Mouse (Mus musculus) forebrain, embryonic 15.5 days (tissue): ENCODE data around the gene Slc1a6. TPM values are rescaled to one million over a fixed set of nuclear protein-coding genes. Genes with fewer than 3 reads are reported as not detected.

Experiments
- ATAC-seq: fragments of 200-750 bp; cut with Nextera tagmentation; replicated peaks from 2 replicates; pipeline ENCODE4 v1.8.0; 2017; ENCODE audit warnings: mild to moderate bottlenecking, moderate TSS enrichment, moderate library complexity
- H3K27ac ChIP-seq: fragments of 300-500 bp; sonication (generic); replicated peaks from 2 replicates; pipeline ENCODE4 v1.5.1; 2015; ENCODE audit warnings: mild to moderate bottlenecking, inconsistent platforms
- H3K27me3 ChIP-seq: fragments of 300-500 bp; sonication (generic); 2 replicates; pipeline ENCODE4 v1.6.1; 2015; ENCODE audit warnings: inconsistent platforms
- H3K36me3 ChIP-seq: fragments of 300-500 bp; sonication (generic); 2 replicates; pipeline ENCODE4 v1.6.1; 2015; ENCODE audit warnings: mild to moderate bottlenecking, inconsistent platforms
- H3K4me1 ChIP-seq: fragments of 300-500 bp; sonication (generic); 2 replicates; pipeline ENCODE4 v1.6.1; 2015; ENCODE audit warnings: inconsistent platforms
- H3K4me2 ChIP-seq: fragments of 300-500 bp; sonication (generic); replicated peaks from 2 replicates; pipeline ENCODE4 v1.6.1; 2015; ENCODE audit warnings: mild to moderate bottlenecking, inconsistent platforms
- H3K4me3 ChIP-seq: fragments of 300-500 bp; sonication (generic); 2 replicates; pipeline ENCODE4 v1.5.1; 2015; ENCODE audit warnings: mild to moderate bottlenecking, inconsistent platforms
- H3K9ac ChIP-seq: fragments of 300-500 bp; sonication (generic); replicated peaks from 2 replicates; pipeline ENCODE4 v1.6.1; 2015; ENCODE audit warnings: mild to moderate bottlenecking, inconsistent platforms
- H3K9me3 ChIP-seq: fragments of 300-500 bp; sonication (generic); 2 replicates; pipeline ENCODE4 v1.6.1; 2016; ENCODE audit warnings: inconsistent platforms
- WGBS: fragments of 180-500 bp; shearing (Covaris S2); methylation state at CpG from one replicate; pipeline ENCODE4 v1.1.7; 2015; ENCODE audit warnings: mixed read lengths; 5-methylcytosine and 5-hydroxymethylcytosine counted together
- polyA plus RNA-seq: library from polyadenylated mRNA; unstranded; fragments of >200 nt; fragmentation: Nextera tagmentation; extraction: Ambion mirVana; gene quantifications from 2 replicates; pipeline ENCODE4 v1.2.1, GENCODE M21; 2015

The Slc1a6 gene
- polyA plus RNA-seq, result 4.4 and 4.8 TPM in 2 replicates

DNA sequence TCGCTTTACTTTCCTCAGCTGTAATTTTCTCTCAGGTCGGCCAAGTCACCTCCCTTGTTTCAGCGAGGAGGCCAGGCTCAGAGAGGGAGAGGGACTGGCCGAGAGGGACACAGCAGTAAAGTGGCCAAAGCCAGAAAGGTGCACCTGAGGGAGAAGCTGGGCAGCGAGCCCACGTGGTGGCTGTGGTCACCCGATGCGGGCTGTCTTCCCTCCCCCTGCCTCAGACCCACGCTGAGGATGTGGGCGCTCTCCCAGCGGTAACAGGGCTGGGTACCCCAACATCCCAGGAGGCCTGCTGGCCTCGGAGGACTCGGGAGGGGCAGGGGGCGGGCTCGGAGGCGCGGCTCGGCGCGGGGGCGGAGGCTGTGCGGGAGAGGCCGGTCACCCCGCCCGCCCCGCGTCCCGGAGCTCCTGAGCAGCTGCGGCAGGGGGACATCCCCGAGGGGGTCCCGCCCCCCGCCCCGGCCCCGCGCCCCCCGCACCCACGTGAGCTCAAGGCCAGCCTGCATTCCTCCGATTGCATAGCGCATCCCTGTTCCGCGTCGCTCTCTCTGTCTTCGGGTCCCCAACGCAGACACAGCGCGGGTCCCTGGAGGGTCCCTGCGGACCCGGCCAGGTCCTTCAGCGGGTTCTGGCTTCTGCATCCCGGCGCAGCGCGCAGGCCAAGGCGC, at the start of gene Slc1a6:
Gene Slc1a6, plus strand, starts transcription at position 516 of the 671 bp plus-strand sequence.
- peak within 1 kb of the TSS; percentile 55 for H3K4me3 ChIP-seq
- H3K4me2 ChIP-seq, result peak within 1 kb of the TSS; percentile 95
- no peaks in the 10 kb centered on the region for H3K9me3 ChIP-seq
- H3K27me3 ChIP-seq, result no peaks in the 10 kb centered on the region
- peak; percentile 90 for ATAC-seq
- under 1% methylated on average over 49 of the region's 54 CpGs for WGBS
- no peak within 1 kb of the TSS for H3K27ac ChIP-seq
- H3K4me1 ChIP-seq, result peaks cover 12% of the 10 kb centered on the region
- peak within 1 kb of the TSS; percentile 60 for H3K9ac ChIP-seq
- no peaks in the 10 kb centered on the region for H3K36me3 ChIP-seq

DNA sequence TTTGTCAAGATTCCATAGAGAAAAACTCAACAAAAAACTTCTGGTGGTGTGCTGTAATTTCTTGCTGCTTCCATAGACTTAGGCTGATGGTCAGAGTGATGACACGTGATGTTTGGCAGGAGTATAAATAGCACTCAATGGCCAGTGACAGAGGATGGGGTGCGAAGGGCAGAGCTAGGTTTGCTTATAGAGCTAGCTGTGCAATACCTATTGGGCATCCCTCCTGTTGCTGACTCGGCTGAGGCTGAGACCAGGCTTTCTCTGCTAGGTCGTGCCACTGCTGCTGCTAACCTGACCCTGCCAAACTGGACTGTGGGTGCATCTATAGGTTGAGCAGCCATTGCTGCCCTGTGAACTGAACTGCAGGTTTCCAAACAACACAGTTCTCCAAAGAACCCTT, 40.5 kb upstream of the Slc1a6 start:
- Histone ChIP-seq H3K9ac (no peak overlapping the region), H3K27me3 (no peaks in the 10 kb centered on the region), H3K4me1 (no peaks in the 10 kb centered on the region), H3K27ac (no peak overlapping the region), H3K9me3 (no peaks in the 10 kb centered on the region), H3K4me3 (no peak overlapping the region), H3K36me3 (no peaks in the 10 kb centered on the region), H3K4me2 (no peak overlapping the region)
- no peak for ATAC-seq
- WGBS, result 84% methylated on average over 4 of the region's 4 CpGs

DNA sequence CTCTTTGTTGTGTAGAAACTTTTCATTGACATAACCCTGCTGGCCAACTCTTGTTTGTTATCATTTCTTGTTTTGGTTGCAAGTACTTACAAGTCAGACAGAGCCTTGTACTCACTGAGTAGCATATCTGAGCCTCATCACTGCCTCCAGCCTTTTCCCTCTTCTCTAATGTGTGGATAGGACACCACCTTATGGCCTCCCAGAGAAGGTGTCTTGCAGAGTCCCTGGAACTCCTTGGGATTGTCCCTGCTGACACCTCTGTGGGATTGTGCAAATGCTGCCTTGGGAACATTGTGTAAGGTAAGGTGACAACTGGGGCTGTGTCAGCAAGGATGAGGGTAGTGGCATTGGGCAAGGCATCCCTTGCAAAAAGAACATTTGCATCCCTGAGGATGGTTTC, 36.6 kb upstream of the Slc1a6 start:
- H3K4me1 ChIP-seq, result peaks cover 9% of the 10 kb centered on the region; the same call in 1 of the 2 replicates
- no peak overlapping the region for H3K9ac ChIP-seq
- no peaks in the 10 kb centered on the region for H3K36me3 ChIP-seq
- no peaks in the 10 kb centered on the region for H3K27me3 ChIP-seq
- no peak overlapping the region for H3K4me2 ChIP-seq
- H3K9me3 ChIP-seq, result no peaks in the 10 kb centered on the region
- no peak overlapping the region for H3K27ac ChIP-seq
- no peak overlapping the region for H3K4me3 ChIP-seq
- ATAC-seq, result no peak

DNA sequence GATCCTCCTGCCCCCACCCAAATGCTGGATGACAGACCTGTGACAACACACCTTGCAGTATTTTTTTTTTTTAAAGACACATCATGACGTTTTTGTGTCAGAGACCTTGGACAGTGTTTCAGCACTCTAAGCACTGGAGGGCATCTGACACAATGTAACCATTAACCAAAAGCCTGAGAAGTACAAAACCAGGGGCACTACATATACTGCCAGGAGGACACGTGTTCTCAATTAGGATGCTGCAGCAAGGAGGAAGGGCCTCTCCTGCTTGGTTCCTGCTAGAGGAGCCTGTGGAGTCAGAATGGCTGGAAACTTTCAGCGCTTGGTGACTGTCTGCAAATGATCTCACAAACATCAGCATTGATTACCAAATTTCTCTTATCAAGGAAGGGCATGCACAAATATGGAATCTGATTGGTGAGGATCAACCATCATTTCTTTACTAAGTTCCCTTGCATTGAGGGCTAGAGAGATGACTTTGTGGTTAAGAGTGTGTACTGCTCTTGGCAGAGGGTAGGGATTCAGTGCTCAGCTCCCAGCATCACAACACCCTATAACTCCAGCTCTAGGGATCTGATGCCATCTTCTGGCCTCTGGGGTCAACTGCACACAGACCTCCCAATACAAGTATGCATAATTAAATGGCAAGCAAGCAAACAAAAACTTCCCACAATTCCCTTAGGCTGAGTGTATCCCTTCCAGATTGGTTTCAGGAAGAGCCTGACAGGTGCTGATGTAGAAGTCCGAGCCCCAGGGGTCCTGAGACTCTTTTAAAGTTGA, 34.7 kb upstream of the Slc1a6 start:
- H3K4me1 ChIP-seq, result peaks cover 9% of the 10 kb centered on the region; the same call in 1 of the 2 replicates
- no peaks in the 10 kb centered on the region for H3K36me3 ChIP-seq
- 63% methylated on average over 4 of the region's 4 CpGs for WGBS
- no peak overlapping the region for H3K4me3 ChIP-seq
- ATAC-seq, result no peak
- no peak overlapping the region for H3K4me2 ChIP-seq
- H3K9ac ChIP-seq, result no peak overlapping the region
- no peak overlapping the region for H3K27ac ChIP-seq
- no peaks in the 10 kb centered on the region for H3K27me3 ChIP-seq
- no peaks in the 10 kb centered on the region for H3K9me3 ChIP-seq

DNA sequence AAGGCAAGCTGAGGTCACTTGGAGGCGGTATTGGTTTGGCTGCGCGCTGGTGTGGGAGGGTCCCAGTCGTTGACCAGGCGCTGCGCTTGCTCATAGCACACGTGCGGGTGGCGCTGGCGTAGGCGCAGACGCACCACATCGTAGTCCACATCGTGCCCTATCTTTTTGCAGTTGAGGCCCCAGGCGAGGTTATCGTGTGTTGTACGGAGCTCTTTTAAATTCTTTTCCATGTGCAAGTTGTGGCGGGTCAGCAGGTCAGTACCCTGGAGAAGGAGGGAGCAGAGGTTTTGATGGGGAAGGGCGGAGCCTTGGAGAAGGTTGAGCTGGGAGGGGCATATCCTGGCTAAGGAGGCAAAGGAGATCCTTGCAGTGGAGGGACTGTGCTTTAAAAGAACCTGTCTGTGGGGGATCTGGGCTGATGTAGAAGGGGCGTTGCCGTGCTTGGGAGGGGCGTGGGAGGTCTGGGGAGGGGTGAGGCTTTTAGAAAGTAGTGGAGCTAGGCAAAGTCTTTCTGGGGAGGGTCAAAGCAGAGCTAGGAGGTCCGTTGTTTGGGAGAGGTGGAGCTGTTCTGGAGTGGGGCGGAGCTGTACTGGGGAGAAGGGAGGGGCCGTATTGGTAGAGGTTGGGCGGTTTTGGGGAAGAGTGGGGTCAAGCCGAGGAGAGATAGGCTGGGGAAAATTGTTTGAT, 33.1 kb upstream of the Slc1a6 start:
- Histone ChIP-seq H3K4me2 (peak overlapping the region; percentile 62), H3K36me3 (no peaks in the 10 kb centered on the region), H3K27me3 (no peaks in the 10 kb centered on the region), H3K4me1 (peaks cover 15% of the 10 kb centered on the region), H3K27ac (no peak overlapping the region), H3K9ac (peak overlapping the region; percentile 40), H3K4me3 (peak overlapping the region; percentile 42), H3K9me3 (no peaks in the 10 kb centered on the region)
- ATAC-seq, result peak; percentile 79
- WGBS, result 1% methylated on average over 27 of the region's 27 CpGs

DNA sequence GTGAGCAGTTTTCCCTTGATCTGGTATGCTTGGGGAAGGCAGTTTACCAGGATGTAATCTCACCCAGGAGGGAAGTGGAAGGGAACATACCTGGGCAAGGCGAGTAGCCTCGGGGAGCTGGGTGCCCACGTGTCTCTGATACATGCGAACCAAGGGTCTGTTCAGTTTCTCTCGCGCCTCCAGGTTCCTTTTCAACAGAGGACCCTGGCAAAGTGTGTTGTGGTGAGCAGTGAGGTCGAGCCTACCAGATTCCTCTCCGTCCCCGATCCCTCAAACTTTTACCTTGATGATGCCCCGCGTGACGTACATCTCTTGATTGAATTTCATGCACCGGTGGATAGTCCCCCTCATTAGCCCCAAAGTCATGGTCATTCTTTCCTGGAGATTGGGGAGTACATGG, 32.1 kb upstream of the Slc1a6 start:
- Histone ChIP-seq H3K4me2 (peak overlapping the region; percentile 62), H3K9me3 (no peaks in the 10 kb centered on the region), H3K4me3 (no peak overlapping the region), H3K27me3 (no peaks in the 10 kb centered on the region), H3K27ac (no peak overlapping the region), H3K9ac (no peak overlapping the region), H3K4me1 (peaks cover 20% of the 10 kb centered on the region), H3K36me3 (no peaks in the 10 kb centered on the region)
- no peak for ATAC-seq
- WGBS, result 80% methylated on average over 13 of the region's 13 CpGs

DNA sequence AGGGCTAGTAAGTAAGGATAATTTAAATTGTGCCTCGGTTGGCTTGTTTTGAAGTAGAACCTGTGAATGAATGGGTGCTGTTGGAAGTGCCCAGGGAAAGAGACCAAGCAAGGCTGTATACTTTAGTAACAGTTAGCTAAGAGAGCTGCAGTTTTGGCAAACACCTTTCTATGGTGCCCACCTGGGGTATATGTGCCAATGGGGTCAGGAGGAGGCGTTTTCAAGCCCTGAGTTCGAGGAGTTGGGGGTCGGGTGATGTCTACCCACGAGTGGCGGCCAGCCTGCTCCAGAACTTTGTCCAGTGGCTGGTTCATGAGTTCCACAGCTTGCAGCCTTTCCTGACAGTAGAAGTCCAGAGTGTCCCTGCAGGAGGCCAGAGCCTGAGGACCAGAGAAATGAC, 31.4 kb upstream of the Slc1a6 start:
- Histone ChIP-seq H3K36me3 (no peaks in the 10 kb centered on the region), H3K9ac (no peak overlapping the region), H3K4me2 (no peak overlapping the region), H3K9me3 (no peaks in the 10 kb centered on the region), H3K27me3 (no peaks in the 10 kb centered on the region), H3K4me1 (peaks cover 20% of the 10 kb centered on the region), H3K4me3 (no peak overlapping the region), H3K27ac (no peak overlapping the region)
- ATAC-seq, result no peak
- 89% methylated on average over 6 of the region's 6 CpGs for WGBS

DNA sequence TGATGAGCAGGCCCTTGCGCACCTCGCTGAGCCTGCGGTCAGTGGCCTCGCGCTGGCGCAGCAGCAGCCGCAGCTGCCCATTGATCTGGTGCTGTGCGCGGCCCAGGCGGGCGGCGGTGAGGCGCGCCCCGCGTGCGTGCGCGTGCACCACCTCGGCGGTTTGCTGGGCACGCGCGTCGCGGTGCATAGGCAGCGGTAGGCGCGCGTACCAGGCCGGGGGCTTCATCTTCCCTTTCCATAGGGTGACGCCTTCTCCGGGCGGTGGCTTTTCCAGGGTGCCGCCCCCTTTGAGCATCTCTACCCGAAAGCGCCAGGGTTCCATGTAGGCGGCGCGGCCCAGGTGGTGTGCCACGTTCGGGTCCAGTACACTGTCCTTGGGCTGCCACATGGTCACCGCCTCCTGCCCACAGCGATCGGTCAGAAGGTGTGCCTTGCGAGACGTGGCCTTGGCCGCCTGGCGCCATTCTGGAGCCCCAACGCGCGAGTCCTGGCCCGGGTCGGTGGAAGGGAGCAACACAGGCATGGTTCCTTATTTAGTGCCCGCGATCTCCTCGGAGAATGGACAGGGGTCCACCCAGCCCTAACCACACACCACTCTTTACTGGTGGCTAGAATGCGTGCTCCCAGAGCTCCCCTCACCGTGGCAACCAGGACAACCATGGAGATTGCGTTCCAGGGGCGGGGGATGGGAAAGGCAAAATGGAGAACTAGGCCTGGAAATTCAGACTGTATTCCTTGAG, 27.7 kb upstream of the Slc1a6 start, which contains the start of gene Ccdc105:
Gene Ccdc105, minus strand, starts transcription at position 614 of the 740 bp plus-strand sequence.
- Histone ChIP-seq H3K36me3 (no peaks in the 10 kb centered on the region), H3K9me3 (no peaks in the 10 kb centered on the region), H3K27ac (peak within 1 kb of the TSS; percentile 86), H3K27me3 (no peaks in the 10 kb centered on the region), H3K4me2 (peak within 1 kb of the TSS; percentile 92), H3K4me3 (peak within 1 kb of the TSS; percentile 55), H3K4me1 (peaks cover 12% of the 10 kb centered on the region), H3K9ac (peak within 1 kb of the TSS; percentile 82)
- under 1% methylated on average over 59 of the region's 61 CpGs for WGBS
- ATAC-seq, result peak; percentile 93

DNA sequence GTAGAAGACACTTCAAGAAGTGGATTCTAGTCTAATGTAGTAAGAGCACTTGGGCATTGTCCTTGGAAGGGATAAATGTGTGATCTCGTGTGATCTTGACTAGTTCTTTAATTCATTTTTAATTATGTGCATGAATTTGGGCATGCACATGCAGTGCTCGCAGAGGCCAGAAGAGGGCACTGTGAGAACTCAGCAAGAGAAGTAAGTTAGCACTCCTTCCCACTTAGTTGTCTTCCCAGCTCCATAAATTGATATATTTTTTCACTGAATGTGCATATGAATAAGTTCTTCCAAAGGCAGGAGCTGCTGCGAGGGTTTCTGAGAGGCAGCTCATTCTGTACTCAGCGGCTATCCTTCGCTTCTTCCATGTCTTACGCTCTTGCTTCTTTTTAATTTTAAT, 24.3 kb upstream of the Slc1a6 start:
- H3K36me3 ChIP-seq, result no peaks in the 10 kb centered on the region
- WGBS, result 32% methylated on average over 6 of the region's 6 CpGs
- no peak overlapping the region for H3K4me3 ChIP-seq
- H3K27me3 ChIP-seq, result no peaks in the 10 kb centered on the region
- ATAC-seq, result no peak
- no peak overlapping the region for H3K27ac ChIP-seq
- peaks cover 11% of the 10 kb centered on the region for H3K4me1 ChIP-seq
- no peak overlapping the region for H3K9ac ChIP-seq
- no peaks in the 10 kb centered on the region for H3K9me3 ChIP-seq
- no peak overlapping the region for H3K4me2 ChIP-seq

DNA sequence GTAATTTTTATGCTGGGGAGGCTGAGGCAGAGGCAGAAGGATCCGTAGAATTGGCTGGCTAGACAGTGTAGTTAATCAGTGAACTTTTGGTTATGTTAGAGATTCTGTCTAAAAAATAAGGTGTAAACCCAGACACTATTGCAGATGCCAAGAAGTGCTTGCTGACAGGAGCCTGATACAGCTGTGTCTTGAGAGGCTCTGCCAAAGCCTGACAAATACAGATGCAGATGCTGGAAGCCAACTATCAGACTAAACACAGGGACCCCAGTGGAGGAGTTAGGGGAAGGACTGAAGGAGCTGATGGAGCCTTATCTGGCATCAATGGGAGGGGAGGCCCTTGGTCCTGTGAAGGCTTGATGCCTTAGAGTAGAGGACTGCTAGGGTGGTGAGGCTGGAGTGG, 14.7 kb upstream of the Slc1a6 start:
- H3K27me3 ChIP-seq, result no peaks in the 10 kb centered on the region
- H3K9me3 ChIP-seq, result no peaks in the 10 kb centered on the region
- no peak for ATAC-seq
- WGBS, result 90% methylated on average over 1 of the region's 1 CpGs
- H3K4me1 ChIP-seq, result no peaks in the 10 kb centered on the region
- no peak overlapping the region for H3K4me3 ChIP-seq
- no peak overlapping the region for H3K27ac ChIP-seq
- H3K36me3 ChIP-seq, result no peaks in the 10 kb centered on the region
- no peak overlapping the region for H3K9ac ChIP-seq
- no peak overlapping the region for H3K4me2 ChIP-seq

DNA sequence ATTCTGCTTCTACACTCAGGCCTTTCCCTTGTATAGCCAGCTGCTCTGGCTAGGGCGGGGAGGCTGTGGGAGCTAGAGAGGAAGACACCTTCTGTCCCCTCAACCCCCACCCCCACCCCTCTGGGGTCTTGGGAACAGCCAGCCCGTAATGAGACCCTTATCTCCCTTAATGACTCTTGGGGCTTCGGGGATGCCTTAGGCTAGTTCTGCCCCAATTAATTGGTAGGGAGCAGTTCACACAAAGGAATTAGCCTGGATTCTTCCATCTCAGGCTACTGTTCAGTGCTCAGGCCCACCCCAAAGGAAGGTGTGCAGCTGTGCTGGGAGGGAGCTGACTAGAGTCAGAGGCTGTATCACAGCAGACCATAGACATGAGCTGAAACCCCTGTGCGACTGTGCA, 4.5 kb upstream of the Slc1a6 start:
- 21% methylated on average over 4 of the region's 4 CpGs for WGBS

More for the DNA sequence above, 4.5 kb upstream of the Slc1a6 start:
- no peak for ATAC-seq
- Histone ChIP-seq H3K9me3 (no peaks in the 10 kb centered on the region), H3K27ac (no peak overlapping the region), H3K9ac (no peak overlapping the region), H3K36me3 (no peaks in the 10 kb centered on the region), H3K4me1 (peaks cover 10% of the 10 kb centered on the region), H3K4me2 (no peak overlapping the region), H3K27me3 (no peaks in the 10 kb centered on the region), H3K4me3 (no peak overlapping the region)
